24 mouse cellular contexts compared by ENCODE assay signal in genomic region chr19:59142206-59142605, GRCm38 (mm10). TPM values are rescaled to one million over a fixed set of nuclear protein-coding genes. Genes with fewer than 3 reads are reported as not detected.
DNase-seq lines count a peak whose midpoint lies in the region; ATAC-seq lines count a peak whose summit lies in the region.
"Had no signal": no experiment of that assay in that cellular context is flagged by ENCODE, and none has a peak within 500 bp of the region (broad histone marks: within the 10 kb centered on the region; RNA-seq: fewer than 3 reads in every experiment).

No protein-coding gene starts in this region.

- H3K27me3 ChIP-seq in forebrain, embryonic 14.5 days (replicated peaks; ENCODE audit: control insufficient read depth, insufficient read depth, low read length): peaks cover 19% of the 10 kb centered on the region
- H3K27me3 ChIP-seq in forebrain, embryonic 16.5 days (replicated peaks; ENCODE audit: control insufficient read depth, insufficient read depth, low read length): peaks cover 21% of the 10 kb centered on the region
- H3K27me3 ChIP-seq: CH12.LX; embryonic facial prominence, embryonic 12.5 days had no signal

- H3K9ac ChIP-seq in forebrain, embryonic 14.5 days (ENCODE audit: low read length): no peak overlapping the region
- H3K9ac ChIP-seq in forebrain, embryonic 16.5 days (replicated peaks; ENCODE audit: low read depth, low read length): no peak overlapping the region
- H3K9ac ChIP-seq: embryonic facial prominence, embryonic 12.5 days; forebrain, embryonic 12.5 days; forebrain, embryonic 15.5 days had no signal

- peaks cover 4% of the 10 kb centered on the region; the same call in 1 of the 2 replicates for H3K4me1 ChIP-seq in forebrain, embryonic 14.5 days (ENCODE audit: control insufficient read depth, insufficient read depth, low read length)
- H3K4me1 ChIP-seq in forebrain, embryonic 16.5 days (replicated peaks; ENCODE audit: control insufficient read depth, insufficient read depth, low read length): peaks cover 6% of the 10 kb centered on the region
- H3K4me1 ChIP-seq: embryonic facial prominence, embryonic 12.5 days had no signal

- 7% methylated on average over 4 of the region's 4 CpGs for WGBS in forebrain, embryonic 14.5 days
- 12% methylated on average over 4 of the region's 4 CpGs for WGBS in forebrain, embryonic 16.5 days

- H3K36me3 ChIP-seq in forebrain, embryonic 14.5 days (ENCODE audit: control insufficient read depth, insufficient read depth, low read length): no peaks in the 10 kb centered on the region
- H3K36me3 ChIP-seq in forebrain, embryonic 16.5 days (ENCODE audit: control insufficient read depth, insufficient read depth): no peaks in the 10 kb centered on the region
- H3K36me3 ChIP-seq: embryonic facial prominence, embryonic 10.5 days; embryonic facial prominence, embryonic 12.5 days; forebrain, embryonic 10.5 days; forebrain, embryonic 12.5 days; forebrain, embryonic 15.5 days; G1E had no signal

- ATAC-seq in forebrain, embryonic 14.5 days: no peak
- no peak for ATAC-seq in forebrain, embryonic 16.5 days
- ATAC-seq: CD4-positive, CD25-positive, alpha-beta regulatory T cell, adult 4 months; forebrain, embryonic 15.5 days had no signal

- no peak overlapping the region for H3K27ac ChIP-seq in forebrain, embryonic 14.5 days (ENCODE audit: low read depth, low read length)
- no peak overlapping the region for H3K27ac ChIP-seq in forebrain, embryonic 16.5 days (ENCODE audit: low read length)
- H3K27ac ChIP-seq: embryonic facial prominence, embryonic 10.5 days; embryonic facial prominence, embryonic 12.5 days; forebrain, embryonic 10.5 days; forebrain, embryonic 12.5 days; forebrain, embryonic 15.5 days had no signal

- H3K9me3 ChIP-seq in forebrain, embryonic 14.5 days (replicated peaks; ENCODE audit: control insufficient read depth, low read length): no peaks in the 10 kb centered on the region
- no peaks in the 10 kb centered on the region for H3K9me3 ChIP-seq in forebrain, embryonic 16.5 days (ENCODE audit: control insufficient read depth, low read length)
- H3K9me3 ChIP-seq: embryonic facial prominence, embryonic 10.5 days; embryonic facial prominence, embryonic 12.5 days; forebrain, embryonic 10.5 days; forebrain, embryonic 12.5 days; forebrain, embryonic 15.5 days; G1E had no signal

- H3K4me3 ChIP-seq in forebrain, embryonic 14.5 days (ENCODE audit: low read depth, low read length): no peak overlapping the region
- H3K4me3 ChIP-seq in forebrain, embryonic 16.5 days (replicated peaks; ENCODE audit: low read length): no peak overlapping the region
- H3K4me3 ChIP-seq: embryonic facial prominence, embryonic 10.5 days; embryonic facial prominence, embryonic 12.5 days; erythroblast, embryonic 14.5 days; forebrain, embryonic 10.5 days; forebrain, embryonic 12.5 days; forebrain, embryonic 15.5 days had no signal

- H3K4me2 ChIP-seq in forebrain, embryonic 14.5 days (ENCODE audit: low read length): no peak overlapping the region
- H3K4me2 ChIP-seq in forebrain, embryonic 16.5 days (ENCODE audit: low read length): no peak overlapping the region
- H3K4me2 ChIP-seq: embryonic facial prominence, embryonic 12.5 days; forebrain, embryonic 12.5 days; forebrain, embryonic 15.5 days had no signal

- peak; percentile 54 for DNase-seq in forebrain, embryonic 14.5 days (ENCODE audit: low spot score)
- peak; percentile 86 for DNase-seq in retina, postnatal 1 day
- DNase-seq in retina, embryonic 14.5 days (ENCODE audit: low spot score): no peak
- DNase-seq in ovary, postnatal 14 days (ENCODE audit: low spot score): no peak
- DNase-seq: adrenal gland, adult 2 months; adrenal gland, postnatal 10 days; adrenal gland, postnatal 25 days; B cell, adult 2 months; cerebellum, adult 11-12 months; cerebellum, adult 2 months; cerebellum, adult 9-10 months; cerebellum, postnatal 10 days; cerebellum, postnatal 25 days had no signal

RNA-seq across cellular contexts. Expression of gene Vax1, which starts 27.6 kb away (rescaled TPM):
- 1.3 and 1.7 TPM in 2 replicates for polyA plus RNA-seq in forebrain, embryonic 14.5 days (2014; fragmentation: Nextera tagmentation; extraction: Ambion mirVana)
- 0.89 and 1.0 TPM in 2 replicates for polyA plus RNA-seq in forebrain, embryonic 16.5 days (2015; fragmentation: Nextera tagmentation; extraction: Ambion mirVana)
- polyA plus RNA-seq: adrenal gland, adult 2 months; CD4-positive, CD25-positive, alpha-beta regulatory T cell, adult 4 months; embryonic facial prominence, embryonic 14.5 days; erythroblast, embryonic 14.5 days; G1E had no signal

Comparison
In these comparisons a context has a peak if more than half of its experiments do, and no peak if none do; other contexts are left out.
1. DNase-seq: peak in forebrain, embryonic 14.5 days (single experiment) and retina, postnatal 1 day (single experiment); none in retina, embryonic 14.5 days (single experiment) and ovary, postnatal 14 days (single experiment).